Mouse (Mus musculus): ENCODE results near the gene Lin7b. TPM values are rescaled to one million over a fixed set of nuclear protein-coding genes. Genes with fewer than 3 reads are reported as not detected.
"Not testable (repeated sequence)": the region's sequence is repeated elsewhere in the genome, so short reads cannot be mapped to it uniquely, and the experiment has no call there.

Lin7b gene
- polyA plus RNA-seq, 1 experiment from 2014 or later = 2.9 TPM

DNA sequence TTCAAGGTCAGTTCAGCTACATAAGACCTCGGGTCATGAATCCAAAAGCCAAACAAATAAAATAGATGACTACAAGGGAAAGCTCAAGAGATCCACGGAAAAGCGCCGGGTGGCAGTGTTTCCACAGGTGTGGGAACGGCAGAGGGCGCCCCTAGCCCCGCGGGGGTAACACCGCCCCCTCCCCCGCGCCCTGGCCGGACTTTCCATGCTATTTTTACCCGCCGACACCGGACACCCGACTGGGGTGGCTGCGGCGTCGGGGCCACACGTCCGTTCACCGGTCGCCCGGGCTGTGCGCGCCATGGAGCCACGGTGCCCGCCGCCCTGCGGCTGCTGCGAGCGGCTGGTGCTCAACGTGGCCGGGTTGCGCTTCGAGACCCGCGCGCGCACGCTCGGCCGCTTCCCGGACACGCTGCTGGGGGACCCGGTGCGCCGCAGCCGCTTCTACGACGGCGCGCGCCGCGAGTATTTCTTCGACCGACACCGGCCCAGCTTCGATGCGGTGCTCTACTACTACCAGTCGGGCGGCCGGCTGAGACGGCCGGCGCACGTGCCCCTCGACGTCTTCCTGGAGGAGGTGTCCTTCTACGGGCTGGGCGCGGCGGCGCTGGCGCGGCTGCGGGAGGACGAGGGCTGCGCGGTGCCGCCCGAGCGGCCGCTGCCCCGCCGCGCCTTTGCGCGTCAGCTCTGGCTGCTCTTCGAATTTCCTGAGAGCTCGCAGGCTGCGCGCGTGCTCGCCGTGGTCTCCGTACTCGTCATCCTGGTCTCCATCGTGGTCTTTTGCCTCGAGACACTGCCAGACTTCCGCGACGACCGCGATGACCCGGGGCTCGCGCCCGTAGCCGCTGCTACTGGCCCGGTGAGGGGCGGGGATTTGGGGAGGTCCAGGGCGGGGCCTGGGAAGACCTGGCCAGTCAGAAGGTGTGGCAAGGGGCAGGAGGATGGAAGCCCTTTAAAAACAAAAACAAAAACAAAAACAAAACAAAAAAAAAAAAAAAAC, 36.1 kb upstream of the Lin7b start:
- H3K4me1 ChIP-seq = peaks cover 11% of the 10 kb centered on the region
- H3K36me3 ChIP-seq (ENCODE audit: poor library complexity, severe bottlenecking) = no peaks in the 10 kb centered on the region
- WGBS = 3% methylated on average over 113 of the region's 114 CpGs
- no peak overlapping the region for H3K27ac ChIP-seq
- ATAC-seq = no peak
- peak overlapping the region; percentile 52 for H3K4me2 ChIP-seq
- peaks cover 76% of the 10 kb centered on the region for H3K27me3 ChIP-seq
- H3K9me3 ChIP-seq (replicated peaks) = no peaks in the 10 kb centered on the region
- H3K9ac ChIP-seq = no peak overlapping the region
- H3K4me3 ChIP-seq = peak overlapping the region; percentile 29

DNA sequence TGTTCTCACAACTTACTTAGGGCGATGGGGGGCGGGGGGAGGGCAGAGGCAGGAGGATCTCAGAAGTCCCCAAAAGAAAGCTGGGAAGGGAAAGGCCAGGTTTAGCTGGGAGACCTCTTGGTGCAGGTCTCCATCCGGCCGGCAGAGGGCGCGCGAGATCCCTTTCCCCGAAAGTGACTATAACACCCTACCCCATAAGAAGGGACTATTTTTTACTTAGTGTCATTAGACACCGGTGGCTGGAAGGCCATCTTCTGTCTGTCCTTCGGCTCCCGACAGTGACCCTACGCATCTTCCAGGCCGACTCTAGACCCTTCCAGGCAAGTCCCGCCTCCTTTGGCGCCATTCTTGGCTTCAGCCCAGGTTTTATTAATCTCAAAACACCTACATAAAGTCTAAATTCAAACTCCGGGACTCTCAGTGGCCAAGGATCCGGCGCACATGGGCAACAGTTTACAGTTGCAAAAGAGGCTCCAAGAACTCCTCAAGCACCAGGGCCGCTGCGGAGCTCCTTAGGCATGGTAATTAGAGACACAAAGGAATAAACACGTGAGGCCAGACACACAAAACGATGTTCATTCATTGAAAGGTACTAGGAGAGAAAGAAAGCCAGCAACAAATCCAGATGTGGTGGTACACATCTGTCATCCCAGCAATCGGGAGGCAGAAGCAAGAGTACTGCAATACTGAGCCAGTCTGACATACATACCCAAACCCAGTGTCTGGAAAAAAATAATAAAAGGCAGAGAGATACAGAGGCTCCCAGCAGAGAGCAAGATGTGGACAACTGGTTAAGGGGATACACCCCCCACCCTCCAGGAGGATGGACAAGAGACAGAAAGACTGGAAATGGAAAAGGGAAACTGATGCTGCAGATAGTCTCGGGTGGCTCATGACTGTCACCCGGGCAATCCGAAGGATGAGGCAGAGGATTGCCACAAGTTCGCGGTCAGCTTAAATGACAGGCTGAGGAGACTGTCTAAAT, 35.0 kb upstream of the Lin7b start, which contains the start of gene Kcna7:
Kcna7 (plus strand) TSS at position 563 of the 985 bp plus-strand sequence.
- no peaks in the 10 kb centered on the region for H3K9me3 ChIP-seq (replicated peaks)
- peak within 1 kb of the TSS; percentile 29 for H3K4me3 ChIP-seq
- ATAC-seq = peak; percentile 27; the same call in 1 of the 2 replicates
- H3K4me1 ChIP-seq = peaks cover 11% of the 10 kb centered on the region
- no peak within 1 kb of the TSS for H3K27ac ChIP-seq
- peak within 1 kb of the TSS; percentile 52 for H3K4me2 ChIP-seq
- no peaks in the 10 kb centered on the region for H3K36me3 ChIP-seq (ENCODE audit: poor library complexity, severe bottlenecking)
- peaks cover 65% of the 10 kb centered on the region for H3K27me3 ChIP-seq
- no peak within 1 kb of the TSS for H3K9ac ChIP-seq
- 11% methylated on average over 28 of the region's 28 CpGs for WGBS

DNA sequence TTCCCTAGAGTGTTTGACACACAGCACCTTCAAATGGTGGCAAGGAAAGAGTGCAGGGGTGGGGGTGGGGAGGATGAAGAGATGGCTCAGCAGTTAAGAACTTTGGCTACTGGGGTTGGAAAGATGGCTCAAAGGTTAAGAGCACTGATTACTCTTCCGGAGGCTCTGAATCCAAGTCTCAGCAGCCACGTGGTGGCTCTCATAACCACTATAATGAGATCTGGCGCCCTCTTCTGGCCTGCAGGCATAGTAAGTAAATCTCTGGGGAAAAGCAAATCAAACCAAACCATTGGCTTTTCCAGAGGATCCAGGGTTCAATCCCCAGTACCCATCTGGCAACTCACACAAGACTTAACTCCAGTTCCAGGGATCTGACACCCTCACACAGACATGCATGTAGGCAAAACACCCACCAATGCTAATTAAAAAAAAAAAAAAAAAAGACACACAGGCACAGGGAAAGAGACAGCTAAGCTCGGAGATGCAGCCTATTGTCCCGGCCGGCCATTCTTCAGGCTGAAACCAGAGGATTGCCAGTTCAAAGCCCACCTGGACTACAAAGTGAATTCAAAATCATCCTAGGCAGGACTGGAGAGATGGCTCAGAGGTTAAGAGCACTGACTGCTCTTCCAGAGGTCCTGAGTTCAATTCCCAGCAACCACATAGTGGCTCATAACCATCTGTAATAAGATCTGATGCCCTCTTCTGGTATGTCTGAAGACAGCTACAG, 33.3 kb upstream of the Lin7b start:
- peaks cover 48% of the 10 kb centered on the region for H3K27me3 ChIP-seq
- H3K4me1 ChIP-seq = peaks cover 11% of the 10 kb centered on the region
- H3K4me2 ChIP-seq = no peak overlapping the region
- H3K27ac ChIP-seq = no peak overlapping the region
- H3K9me3 ChIP-seq (replicated peaks) = no peaks in the 10 kb centered on the region
- H3K36me3 ChIP-seq (ENCODE audit: poor library complexity, severe bottlenecking) = no peaks in the 10 kb centered on the region
- H3K4me3 ChIP-seq = no peak overlapping the region
- 43% methylated on average over 6 of the region's 6 CpGs for WGBS
- no peak for ATAC-seq
- H3K9ac ChIP-seq = no peak overlapping the region

DNA sequence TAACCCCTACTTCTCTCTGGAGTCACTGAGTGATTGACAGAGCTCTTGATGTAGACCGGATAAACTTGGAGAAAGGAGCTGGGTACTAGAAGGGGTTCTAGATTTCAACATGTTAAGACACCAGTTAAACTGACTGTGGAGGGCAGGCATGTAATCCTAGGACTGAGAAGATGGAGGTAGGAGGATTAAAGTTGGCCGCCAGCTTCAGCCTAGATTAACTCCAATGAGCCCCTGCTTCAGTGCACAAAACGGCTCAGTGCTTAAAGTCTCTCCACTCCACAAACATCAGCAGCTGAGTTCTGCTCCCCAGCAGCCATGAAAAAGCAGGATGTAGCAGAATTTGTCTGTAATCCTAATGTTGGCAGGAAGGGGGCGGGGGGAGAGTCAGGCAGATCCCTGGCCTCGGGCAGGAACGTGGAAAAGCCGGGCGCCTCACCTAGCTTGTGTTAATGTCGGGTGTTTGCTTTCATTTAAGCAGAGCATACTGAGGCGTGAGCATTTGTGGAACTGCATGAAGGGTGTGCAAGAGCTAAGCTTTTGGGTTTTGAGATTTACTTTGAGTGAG, 31.2 kb upstream of the Lin7b start:
- H3K4me1 ChIP-seq = peaks cover 8% of the 10 kb centered on the region
- ATAC-seq = no peak

DNA sequence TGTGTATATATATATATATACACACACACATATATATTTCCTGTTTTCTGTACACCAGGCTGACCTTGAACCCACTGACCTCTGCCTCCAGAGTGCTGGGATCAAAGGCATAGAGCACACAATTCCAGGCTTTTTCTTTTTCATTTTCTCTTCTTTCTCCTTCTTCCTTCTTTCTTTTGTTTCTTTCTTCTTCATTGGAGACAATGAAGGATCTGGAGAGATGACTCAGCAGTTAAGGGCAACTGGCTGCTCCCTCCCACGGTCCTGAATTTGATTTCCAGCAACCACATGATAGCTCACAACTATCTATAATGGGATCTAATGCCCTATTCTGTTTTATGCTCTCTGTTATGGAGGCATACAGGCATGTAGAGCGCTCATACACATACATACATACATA, 26.4 kb upstream of the Lin7b start:
- H3K27me3 ChIP-seq = peaks cover 1% of the 10 kb centered on the region; the same call in 1 of the 2 replicates
- 79% methylated on average over 2 of the region's 2 CpGs for WGBS
- H3K27ac ChIP-seq = no peak overlapping the region
- peaks cover 12% of the 10 kb centered on the region for H3K36me3 ChIP-seq (ENCODE audit: poor library complexity, severe bottlenecking)
- ATAC-seq = no peak
- H3K4me2 ChIP-seq = no peak overlapping the region
- no peak overlapping the region for H3K4me3 ChIP-seq
- no peak overlapping the region for H3K9ac ChIP-seq
- peaks cover 26% of the 10 kb centered on the region for H3K4me1 ChIP-seq
- no peaks in the 10 kb centered on the region for H3K9me3 ChIP-seq (replicated peaks)

More for the DNA sequence above, 31.2 kb upstream of the Lin7b start:
- 0 out of 2 replicates have a peak overlapping the region, but pooled peaks have one; percentile 2 for H3K9ac ChIP-seq
- no peak overlapping the region for H3K27ac ChIP-seq
- H3K9me3 ChIP-seq (replicated peaks) = no peaks in the 10 kb centered on the region
- H3K36me3 ChIP-seq (ENCODE audit: poor library complexity, severe bottlenecking) = no peaks in the 10 kb centered on the region
- H3K4me3 ChIP-seq = no peak overlapping the region
- WGBS = 74% methylated on average over 10 of the region's 10 CpGs
- peaks cover 27% of the 10 kb centered on the region for H3K27me3 ChIP-seq
- H3K4me2 ChIP-seq = no peak overlapping the region

DNA sequence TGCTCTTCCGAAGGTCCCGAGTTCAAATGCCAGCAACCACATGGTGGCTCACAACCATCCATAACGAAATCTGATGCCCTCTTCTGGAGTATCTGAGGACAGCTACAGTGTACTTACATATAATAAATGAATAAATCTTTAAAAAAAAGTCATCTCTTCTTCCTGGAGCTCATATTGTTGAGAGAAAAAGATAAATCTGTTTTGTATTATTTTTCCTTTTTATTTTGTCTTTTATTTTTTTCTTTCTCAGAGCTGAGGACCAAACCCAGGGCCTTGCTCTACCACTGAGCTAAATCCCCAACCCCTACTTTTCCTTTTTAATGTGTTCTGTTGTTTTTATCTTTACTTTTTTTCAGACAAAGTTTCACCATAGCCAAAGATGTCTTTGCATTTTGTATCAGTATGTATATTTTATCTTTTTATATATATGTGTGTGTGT, 26.0 kb upstream of the Lin7b start:
- peak; percentile 50 for ATAC-seq
- peak overlapping the region; percentile 62 for H3K4me2 ChIP-seq
- H3K4me1 ChIP-seq = peaks cover 26% of the 10 kb centered on the region
- peak overlapping the region; percentile 82 for H3K4me3 ChIP-seq
- WGBS = 9% methylated on average over 3 of the region's 3 CpGs
- H3K27ac ChIP-seq = peak overlapping the region; percentile 73
- not testable (repeated sequence) for H3K27me3 ChIP-seq; H3K9me3 ChIP-seq (replicated peaks)
- peaks cover 16% of the 10 kb centered on the region for H3K36me3 ChIP-seq (ENCODE audit: poor library complexity, severe bottlenecking)
- peak overlapping the region; percentile 58 for H3K9ac ChIP-seq

DNA sequence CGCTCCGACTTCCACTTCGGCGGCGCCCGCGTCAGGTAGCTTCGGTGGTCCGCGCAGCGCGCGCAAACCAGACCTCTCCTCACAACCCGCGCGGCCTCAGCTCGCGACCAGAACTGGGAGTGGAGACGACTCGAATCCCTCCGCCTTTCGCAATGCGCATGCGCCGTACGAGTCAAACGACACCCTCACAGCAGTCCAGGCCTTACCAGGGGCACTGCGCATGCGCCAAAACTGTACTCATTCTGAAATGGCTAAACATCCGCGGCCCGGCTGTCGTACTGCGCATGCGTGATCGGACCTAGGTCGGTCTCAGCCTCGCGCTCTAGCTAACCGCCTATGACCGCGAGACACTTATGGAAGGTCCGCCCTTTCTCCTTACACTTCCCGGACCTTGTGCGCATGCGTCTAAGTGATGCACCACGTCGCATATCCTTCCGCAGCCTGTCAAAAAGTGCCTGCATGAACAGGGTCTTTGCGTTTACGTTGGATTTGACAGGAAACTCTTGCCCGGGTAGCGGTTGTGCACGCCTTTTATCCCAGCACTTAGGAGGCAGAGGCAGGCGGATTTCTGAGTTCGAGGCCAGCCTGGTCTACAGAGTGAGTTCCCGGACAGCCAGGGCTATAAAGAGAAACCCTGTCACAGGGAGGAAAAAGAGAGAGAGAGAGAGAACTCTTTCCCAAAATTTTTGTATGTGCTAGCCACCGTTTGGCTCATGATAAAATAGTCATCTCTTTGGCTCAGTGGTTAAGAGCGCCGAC, 25.4 kb upstream of the Lin7b start, which contains the start of gene Snrnp70:
Snrnp70 (minus strand) TSS at position 165 of the 759 bp plus-strand sequence.
- ATAC-seq = peak; percentile 97
- peak within 1 kb of the TSS; percentile 82 for H3K4me3 ChIP-seq
- peak within 1 kb of the TSS; percentile 95 for H3K9ac ChIP-seq
- H3K27me3 ChIP-seq = no peaks in the 10 kb centered on the region
- under 1% methylated on average over 60 of the region's 60 CpGs for WGBS
- H3K4me2 ChIP-seq = peak within 1 kb of the TSS; percentile 99
- H3K36me3 ChIP-seq (ENCODE audit: poor library complexity, severe bottlenecking) = peaks cover 21% of the 10 kb centered on the region
- peak within 1 kb of the TSS; percentile 99 for H3K27ac ChIP-seq
- peaks cover 26% of the 10 kb centered on the region for H3K4me1 ChIP-seq
- H3K9me3 ChIP-seq (replicated peaks) = no peaks in the 10 kb centered on the region

DNA sequence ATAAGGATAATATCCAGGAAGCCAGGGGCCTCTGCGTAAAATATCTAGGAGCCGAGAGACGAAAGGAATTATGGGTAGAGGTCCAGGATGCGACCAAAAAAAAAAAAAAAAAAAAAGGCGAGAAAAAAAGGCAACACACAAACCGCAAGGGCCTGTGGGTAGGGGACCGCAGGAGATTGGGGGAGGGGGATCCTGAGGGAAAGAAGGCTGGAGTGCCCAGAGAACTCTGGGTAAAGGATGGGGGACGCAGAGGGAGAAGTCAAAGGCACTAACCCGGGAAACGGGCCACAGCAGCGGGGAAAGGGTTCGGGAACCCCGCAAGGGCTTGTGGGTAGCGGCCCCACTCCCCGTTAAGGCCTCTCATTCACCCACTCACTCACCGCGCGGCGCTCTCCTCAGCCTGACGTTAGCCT, 24.8 kb upstream of the Lin7b start:
- Histone ChIP-seq H3K9ac (peak overlapping the region; percentile 95), H3K9me3 (replicated peaks) (no peaks in the 10 kb centered on the region), H3K4me3 (peak overlapping the region; percentile 82), H3K4me2 (peak overlapping the region; percentile 99), H3K4me1 (peaks cover 26% of the 10 kb centered on the region), H3K27ac (peak overlapping the region; percentile 99), H3K36me3 (ENCODE audit: poor library complexity, severe bottlenecking) (peaks cover 27% of the 10 kb centered on the region), H3K27me3 (no peaks in the 10 kb centered on the region)
- 1% methylated on average over 18 of the region's 20 CpGs for WGBS
- ATAC-seq = peak; percentile 81

DNA sequence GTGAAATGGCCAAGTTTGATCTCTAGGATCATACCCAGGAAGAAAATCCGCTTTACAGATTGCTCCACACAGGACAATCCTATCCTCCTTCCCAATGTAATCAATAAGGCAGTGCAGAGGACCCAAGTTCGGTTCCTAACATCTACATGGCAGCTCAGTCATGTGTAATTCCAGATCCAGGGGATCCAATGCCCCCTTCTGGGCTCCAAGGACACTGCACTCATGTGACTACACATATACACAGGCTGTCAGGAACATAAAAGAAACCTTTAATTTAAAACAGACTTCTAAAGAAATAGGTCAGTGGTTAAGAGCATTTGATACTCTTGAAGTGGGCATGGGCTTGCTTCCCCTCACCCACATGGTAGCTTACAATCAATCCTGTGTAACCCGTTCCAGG, 15.7 kb upstream of the Lin7b start:
- no peak overlapping the region for H3K4me3 ChIP-seq
- H3K27ac ChIP-seq = no peak overlapping the region
- H3K4me2 ChIP-seq = no peak overlapping the region
- no peaks in the 10 kb centered on the region for H3K4me1 ChIP-seq
- H3K9ac ChIP-seq = no peak overlapping the region
- ATAC-seq = no peak
- H3K36me3 ChIP-seq (ENCODE audit: poor library complexity, severe bottlenecking) = peaks cover 98% of the 10 kb centered on the region
- WGBS = 89% methylated on average over 3 of the region's 3 CpGs
- no peaks in the 10 kb centered on the region for H3K9me3 ChIP-seq (replicated peaks)
- no peaks in the 10 kb centered on the region for H3K27me3 ChIP-seq

DNA sequence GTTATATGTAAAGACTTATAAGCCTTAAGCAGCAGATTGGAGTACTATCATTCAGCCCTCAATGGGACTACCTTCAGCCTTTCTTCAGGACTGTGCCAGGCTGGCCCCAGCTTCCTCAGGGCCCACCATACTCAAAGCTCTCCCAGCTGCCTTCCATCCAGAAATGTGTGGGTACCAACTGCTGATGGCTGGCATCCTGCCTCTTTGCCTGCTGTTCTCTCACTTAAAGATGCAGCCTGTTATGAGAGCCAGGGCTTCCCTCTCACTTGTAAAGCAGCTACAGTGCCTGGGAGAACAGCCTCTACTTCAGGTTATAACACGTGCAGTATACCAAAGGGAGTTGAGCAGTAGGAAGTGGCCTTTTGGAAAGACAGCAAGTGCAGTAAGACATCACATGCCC, 5.7 kb upstream of the Lin7b start:
- H3K36me3 ChIP-seq (ENCODE audit: poor library complexity, severe bottlenecking) = peaks cover 95% of the 10 kb centered on the region
- no peak for ATAC-seq
- no peak overlapping the region for H3K4me3 ChIP-seq
- no peak overlapping the region for H3K9ac ChIP-seq
- no peak overlapping the region for H3K4me2 ChIP-seq
- H3K27ac ChIP-seq = no peak overlapping the region
- 94% methylated on average over 1 of the region's 1 CpGs for WGBS
- no peaks in the 10 kb centered on the region for H3K9me3 ChIP-seq (replicated peaks)
- H3K4me1 ChIP-seq = no peaks in the 10 kb centered on the region
- no peaks in the 10 kb centered on the region for H3K27me3 ChIP-seq
